Mouse (Mus musculus) thymus, postnatal 10 days (tissue): ENCODE data around the gene Rfx1.

Source experiments
- DNase-seq, 2 experiments: peaks; one replicate each; pipeline ENCODE4 v3.0.0; 2021; ENCODE audit warnings: low spot score in 2 of 2

Gene Rfx1

DNA sequence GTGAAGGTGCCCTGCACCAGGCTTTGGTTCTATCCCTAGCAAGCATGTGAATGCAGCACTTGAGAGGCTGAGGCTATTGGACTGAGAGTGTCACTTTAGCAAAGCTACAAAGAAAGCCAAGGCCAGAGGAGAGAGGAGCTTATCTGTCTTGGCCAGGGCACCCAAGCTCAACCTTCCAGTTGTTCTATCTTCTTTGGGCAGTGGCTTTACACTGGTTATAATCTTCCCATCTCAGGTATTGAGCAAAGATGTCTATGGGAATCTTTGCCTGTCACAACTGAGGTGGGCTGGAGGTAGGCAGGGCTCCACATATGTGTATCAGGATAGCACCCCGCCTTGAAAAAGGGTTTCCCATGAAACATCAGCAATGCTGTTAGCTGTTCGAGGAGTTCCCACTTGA, 6.4 kb upstream of the Rfx1 start:
- DNase-seq: no peak

DNA sequence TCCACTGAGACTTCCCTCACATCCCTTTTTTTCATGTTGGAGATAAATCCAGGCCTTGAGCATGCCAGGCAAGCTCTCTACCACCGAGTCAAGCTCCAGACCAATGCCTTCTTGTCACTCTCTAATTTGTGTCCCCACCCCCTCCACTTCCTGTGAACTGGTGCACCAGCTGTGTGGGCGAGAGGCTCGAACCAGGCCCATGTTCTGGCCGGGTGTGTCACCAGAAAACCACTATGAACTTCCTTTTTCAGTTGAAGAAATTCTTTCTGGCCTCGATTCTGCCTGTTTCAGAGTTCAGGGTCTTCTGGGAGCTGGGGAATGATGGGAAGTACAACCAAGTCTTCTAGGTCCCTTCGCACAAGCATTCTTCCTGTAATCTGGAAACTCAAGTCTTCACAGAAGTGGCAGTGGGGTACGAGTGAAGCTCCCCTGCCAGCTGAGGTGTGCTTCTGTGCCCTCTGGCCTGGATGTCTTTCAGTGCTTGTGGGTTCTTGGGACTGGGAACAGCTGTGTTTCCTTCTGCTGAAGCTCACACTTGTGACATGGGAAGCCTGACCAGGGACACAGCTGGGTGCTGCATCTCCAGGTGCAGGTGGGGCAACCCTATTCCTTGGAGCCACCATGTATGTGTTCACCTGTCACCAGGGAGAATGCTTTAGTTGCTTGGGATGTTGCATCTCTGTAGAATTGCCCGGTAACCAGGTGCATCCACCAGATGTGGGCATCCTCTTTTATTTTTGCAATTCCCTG, 2.6 kb upstream of the Rfx1 start:
- DNase-seq: peak; percentile 78 to 81

GRCm38 (mm10) chr8:84065037-84065436, 1.6 kb upstream of the Rfx1 start, which contains the start of gene Gm10643:
TSS of gene Gm10643 (minus strand) at chr8:84065137.
- no peak for DNase-seq

DNA sequence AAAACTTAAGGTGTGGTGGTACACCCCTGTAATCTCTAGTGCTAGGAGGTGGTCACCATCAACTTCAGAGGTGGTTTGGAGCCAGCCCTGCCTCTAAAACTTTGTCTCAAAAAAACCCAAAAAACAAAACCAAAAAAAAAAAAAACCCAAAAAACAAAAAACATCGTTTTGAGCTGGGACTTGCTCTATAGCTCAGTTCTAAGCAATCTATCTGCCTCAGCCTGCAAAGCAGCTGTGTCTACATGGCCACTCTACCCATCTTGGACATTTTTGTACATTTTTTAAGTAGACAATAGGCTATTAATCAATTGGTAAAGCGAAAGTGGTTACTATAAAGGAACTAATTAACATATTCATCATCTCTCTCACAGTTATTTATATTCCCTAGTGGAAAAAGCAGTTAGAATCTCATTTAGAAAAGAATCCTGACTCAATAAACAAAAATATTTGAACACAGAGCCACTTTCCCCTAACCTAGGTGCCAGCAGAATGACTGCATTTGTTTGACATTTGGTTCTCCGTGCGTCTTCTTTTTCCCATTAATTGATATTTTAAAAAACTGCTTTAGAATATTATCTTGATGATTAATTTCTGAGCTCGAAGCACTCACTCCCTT, 1.1 kb upstream of the Rfx1 start:
- DNase-seq: no peak

DNA sequence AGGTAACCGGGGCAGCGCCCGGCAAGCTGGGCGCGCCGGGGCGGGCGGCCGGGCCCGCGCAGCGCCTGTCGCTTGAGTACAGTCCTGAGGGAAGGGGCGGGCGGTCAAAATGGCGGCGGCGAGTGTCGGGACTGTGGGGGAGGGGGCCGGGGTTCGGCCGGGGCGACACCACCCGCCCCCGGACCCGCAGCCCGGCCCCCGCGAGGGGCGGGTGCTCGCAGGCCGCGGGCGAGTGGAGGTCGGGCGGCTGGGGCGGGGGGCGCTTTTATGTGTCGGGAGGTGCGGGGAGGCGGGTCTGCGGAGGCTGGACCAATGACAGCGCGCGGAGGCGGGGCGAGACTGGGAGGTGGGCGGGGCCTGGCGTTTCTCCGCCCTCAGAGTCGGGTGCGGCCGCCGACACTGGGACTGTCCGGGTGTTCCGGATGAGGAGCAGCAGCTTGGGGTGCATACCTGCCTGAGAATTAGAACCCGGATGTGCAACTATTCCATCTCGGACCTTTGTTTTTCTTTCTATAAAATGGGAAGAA, 476 bp downstream of the Rfx1 start:
- peak; percentile 95 to 98 for DNase-seq

DNA sequence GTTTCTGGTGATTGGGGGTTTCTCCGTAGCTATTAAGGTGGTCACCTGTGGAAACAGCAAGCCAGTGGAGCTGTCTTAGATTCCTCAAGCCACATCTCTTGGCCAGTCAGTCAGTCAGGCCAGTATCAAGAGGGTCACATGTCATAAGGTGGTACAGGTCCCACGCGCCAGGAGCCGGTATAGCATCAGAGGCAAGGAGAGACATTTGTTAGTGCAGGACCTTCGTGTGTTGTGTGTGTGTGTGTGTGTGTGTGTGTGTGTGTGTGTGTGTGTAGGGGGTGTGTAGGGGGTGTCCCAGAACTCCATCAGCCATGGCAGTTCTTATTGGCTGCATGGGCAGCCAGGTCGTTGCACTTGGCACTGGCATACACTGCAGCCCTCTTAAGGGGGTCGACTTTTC, 1.3 kb downstream of the Rfx1 start:
- no peak for DNase-seq

GRCm38 (mm10) chr8:84068316-84069035, 1.8 kb downstream of the Rfx1 start:
- DNase-seq: no peak

DNA sequence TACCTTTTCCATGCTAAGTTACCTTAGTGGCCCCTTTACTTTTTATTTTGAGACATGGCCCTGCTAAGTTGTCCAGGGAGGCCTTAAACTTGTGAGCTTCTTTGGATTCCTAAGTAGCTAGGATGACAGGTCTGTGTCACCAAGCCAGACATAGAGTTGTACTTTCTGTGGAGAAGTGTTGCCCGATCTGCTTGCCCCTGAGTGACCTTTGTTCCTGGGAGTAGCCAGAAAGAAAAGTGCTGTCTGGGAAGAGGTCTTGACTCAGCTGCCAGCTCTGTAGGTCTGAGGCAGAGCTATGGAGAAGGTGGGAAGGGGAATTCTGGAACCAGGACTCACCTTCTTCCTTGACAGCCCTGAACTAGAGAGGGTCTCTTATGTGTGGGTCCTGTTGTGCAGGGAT, 2.5 kb downstream of the Rfx1 start:
- DNase-seq: no peak

DNA sequence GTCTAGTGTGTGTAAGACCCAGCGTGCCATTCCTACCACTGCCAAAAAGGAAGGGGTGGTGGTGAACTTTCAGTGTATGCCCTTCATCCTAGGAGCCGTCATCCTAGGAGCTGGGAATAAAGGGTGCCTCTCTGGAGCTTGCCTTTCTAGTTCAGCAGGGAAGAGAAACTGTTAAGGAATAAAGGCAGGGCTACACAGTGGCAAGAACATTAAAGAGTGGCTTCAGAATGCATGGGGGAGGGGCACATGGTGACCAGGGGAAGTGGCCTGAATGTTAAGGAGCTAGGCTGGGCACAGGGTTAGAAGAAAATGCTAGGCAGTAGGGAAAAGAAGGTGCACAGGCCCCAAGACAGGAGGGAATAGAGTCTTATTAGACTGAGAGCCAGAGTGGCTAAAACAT, 3.1 kb downstream of the Rfx1 start:
- DNase-seq: no peak

- no peak for DNase-seq
Measured at GRCm38 (mm10) chr8:84070241-84070640, 3.6 kb downstream of the Rfx1 start.

DNA sequence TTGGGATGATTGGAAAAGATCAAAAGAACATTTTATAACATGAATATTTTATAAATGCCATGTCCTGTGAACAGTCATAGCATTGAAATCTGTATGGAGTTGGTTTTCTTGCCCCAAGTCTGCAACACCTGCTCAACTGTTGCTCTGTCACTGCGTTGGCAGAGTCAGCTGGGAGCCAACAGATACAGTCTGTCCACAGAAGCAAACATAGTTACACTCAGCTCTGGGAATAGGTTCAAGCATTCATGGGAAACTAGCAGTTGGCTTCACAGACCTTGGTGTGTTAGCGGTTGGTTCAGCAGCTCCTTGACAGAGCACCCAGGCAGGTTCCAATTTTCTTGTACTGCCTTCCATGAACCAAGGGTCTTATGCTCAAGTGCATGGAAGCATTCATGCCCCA, 4.0 kb downstream of the Rfx1 start:
- no peak for DNase-seq

GRCm38 (mm10) chr8:84071921-84072320, 5.3 kb downstream of the Rfx1 start:
- DNase-seq: no peak

DNA sequence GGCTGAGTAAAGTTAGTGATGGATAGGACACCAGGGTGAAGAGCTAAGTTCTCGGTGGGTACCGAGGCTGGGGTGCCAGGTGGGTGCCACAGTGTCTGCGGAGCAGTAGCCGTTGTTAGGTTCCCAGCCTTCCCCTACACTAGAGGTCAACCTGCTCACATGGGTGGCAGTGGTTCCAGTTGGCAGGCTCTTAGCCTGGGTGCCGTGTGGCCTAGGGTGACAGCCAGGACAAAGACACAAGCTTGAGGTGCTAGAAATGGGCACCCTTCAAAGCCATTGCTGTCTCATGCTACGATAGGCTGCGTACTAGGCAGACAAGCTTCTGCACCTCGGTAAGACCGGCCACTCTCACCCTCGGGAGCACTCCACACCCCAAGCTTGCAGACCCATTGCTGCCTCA, 5.7 kb downstream of the Rfx1 start:
- no peak for DNase-seq

DNA sequence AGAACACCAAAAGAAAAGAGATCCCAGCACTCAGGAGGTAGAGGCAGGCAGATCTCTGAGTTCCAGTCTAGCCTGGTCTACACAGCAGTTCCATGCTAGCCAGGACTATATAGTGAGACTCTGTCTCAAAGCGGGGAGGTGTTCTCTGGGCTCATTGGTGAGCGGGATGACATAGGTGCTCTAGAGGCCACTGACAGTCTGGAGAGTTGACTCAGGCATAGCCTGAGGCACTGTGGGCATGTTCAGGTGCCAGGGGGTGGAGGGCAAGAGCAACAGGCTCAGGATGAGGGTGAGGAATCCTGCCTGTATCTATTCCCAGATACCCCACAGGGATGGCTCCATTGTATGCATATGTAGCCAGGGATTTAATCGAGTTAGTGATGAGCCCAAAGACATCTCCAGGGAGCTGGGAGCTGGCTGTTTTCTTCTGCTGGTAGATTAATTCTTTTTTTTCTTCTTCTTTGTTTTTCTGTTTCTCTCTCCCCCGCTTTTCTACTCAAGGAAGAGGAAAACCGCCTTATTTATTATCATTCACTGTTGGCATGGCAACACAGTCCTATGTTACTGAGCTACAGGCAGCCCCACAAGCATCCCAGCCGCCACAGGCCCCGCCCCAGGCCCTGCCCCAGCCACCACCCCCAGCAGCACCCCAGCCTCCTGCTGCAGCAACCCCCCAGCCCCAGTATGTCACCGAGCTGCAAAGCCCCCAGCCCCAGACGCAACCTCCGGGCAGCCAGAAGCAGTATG, 6.8 kb downstream of the Rfx1 start:
- no peak for DNase-seq

DNA sequence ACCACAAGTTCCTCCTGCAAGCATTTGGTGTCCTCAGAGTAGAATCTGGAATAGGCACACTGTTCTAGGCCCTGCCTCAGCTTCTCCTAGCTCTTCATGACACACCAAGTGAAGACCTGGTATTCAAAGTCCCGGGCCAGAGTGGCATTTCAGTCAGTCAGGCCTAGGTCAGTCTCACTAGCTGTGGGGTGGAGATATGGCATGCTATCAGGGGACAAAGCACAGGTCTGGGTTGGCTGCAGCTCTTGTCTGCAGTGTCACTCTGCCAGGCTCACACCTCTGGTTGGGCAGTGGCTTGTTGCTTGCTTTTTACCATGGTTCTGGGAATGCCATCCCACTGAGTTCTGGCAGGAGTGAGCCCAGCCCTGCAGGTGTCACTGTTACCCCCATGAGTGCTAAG, 9.8 kb downstream of the Rfx1 start:
- DNase-seq: no peak

GRCm38 (mm10) chr8:84076849-84077248, 10.2 kb downstream of the Rfx1 start:
- no peak for DNase-seq

GRCm38 (mm10) chr8:84079206-84079605, 12.6 kb downstream of the Rfx1 start:
- no peak for DNase-seq

DNA sequence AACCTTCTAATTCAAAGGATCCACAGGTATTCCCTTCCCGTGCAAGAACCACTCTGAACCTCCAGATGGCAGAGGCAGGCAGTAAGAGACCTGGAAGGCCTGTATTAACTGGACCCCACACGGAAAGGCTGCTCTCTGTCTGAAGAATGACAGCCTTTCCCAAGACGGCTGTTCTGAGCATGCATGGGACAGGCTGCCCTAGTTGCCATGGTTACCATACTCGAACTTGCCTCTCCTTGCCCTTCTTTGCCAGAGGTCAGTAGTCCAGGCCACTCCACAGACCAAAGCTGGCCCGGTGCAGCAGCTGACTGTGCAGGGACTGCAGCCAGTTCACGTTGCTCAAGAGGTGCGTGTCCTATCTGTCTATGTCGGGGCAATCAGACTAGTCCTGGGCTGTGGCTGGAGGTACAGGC, 17.2 kb downstream of the Rfx1 start:
- no peak for DNase-seq

DNA sequence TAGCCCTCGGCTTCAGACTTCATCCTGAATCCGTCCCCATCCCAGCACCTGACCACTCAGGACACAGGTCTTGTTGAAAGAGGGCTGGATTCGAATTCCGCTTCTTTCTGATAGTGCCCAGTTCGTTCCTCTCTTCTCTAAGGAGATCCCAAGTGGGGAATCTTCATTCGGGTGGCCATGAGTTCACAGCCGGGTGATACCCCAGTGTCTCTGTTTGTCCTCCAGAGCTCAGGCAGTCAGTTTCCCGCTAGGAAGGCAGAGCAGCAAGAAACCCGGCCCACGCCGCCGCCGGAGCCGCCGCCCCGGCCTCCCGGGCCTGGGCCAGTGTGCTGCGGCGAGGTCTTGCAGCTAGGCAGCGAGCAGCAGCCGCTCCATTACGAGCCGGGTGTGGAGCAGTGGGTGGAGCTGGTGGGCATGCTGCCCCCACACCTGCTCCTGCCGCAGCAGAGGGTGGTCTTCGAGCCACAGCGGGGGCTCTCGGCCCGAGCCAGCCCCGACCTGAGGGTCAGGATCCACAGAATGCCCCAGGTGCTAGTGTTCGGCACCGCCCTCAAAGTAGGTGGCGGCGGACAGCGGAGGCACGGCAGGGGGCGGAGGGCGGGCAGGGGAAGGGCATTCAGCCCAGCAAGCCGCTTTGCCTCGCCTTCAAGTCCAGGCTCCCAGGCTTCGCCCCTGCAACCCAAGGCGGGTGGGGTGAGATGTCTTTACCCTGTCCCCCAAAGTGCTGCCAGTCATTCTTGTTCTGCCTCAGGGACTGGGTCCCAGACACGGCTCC, 17.9 kb downstream of the Rfx1 start:
- DNase-seq: no peak

DNA sequence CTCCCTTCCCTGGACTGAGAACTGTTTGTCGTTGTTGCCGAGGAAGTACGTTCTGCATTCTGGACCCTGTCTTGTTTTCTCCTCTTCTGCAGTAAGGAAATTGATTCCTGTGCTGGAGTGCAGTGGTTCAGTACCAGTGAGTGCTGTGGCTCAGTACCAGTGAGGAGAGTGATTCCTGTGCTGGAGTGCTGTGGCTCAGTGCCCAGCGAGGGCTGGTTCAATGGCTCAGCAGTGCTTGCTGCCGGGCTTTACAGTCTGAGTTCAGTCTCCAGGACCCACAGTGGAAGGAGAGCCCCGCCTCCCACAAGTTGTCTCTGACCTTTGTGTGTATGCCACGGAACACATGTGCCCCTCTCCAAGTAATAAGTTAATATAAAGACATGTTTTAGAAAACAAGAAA, 20.5 kb downstream of the Rfx1 start:
- DNase-seq: no peak

DNA sequence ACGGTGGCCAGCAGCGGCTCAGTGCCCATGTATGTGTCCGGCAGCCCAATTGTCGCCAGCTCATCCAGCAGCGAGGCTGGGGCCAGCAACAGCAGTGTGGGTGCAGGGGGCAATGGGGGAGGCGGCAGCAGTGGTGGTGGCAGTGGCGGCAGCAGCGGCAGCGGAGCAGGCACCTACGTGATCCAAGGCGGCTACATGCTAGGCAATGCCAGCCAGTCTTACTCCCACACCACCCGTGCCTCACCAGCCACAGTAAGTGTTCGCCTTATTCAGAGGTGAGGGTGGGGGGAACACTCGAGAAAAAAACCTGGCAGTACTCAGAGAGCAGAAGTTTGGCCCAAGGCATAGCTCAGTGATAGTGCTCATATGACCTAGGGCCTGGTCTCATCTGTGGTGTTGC, 21.2 kb downstream of the Rfx1 start:
- no peak for DNase-seq
